Mouse (Mus musculus): ENCODE data around the gene Srsf4.

Srsf4 gene

DNA sequence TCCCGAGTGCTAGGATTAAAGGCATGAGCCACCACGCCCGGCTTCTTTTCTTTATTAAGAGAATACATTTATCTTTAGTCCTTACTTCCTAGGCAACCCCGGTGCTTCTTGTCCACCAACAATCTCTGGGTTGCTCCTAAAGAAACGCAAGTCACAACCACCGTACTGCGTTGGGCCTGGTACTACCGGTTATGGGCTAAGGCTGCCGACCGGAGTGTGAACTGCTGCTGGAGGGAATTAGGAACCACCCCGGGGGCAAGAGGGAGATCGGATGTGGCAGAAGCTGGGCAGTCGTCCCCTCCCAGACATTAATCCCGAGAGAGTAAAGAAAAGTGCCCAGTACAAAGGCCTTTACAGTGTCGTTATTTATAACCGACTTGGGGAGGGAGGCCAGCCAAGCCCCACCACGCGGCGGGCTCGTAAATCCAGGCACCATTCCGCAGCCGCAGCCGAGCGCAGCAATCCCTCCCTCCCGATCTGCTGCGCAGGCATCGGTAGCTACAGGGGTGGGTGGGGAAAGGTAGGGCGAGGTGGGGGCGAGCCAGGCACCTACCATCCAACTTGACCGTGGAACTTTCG, 41.6 kb downstream of the Srsf4 start:
- no peak for DNase-seq (ENCODE audit: low spot score in 2 of 2)

DNA sequence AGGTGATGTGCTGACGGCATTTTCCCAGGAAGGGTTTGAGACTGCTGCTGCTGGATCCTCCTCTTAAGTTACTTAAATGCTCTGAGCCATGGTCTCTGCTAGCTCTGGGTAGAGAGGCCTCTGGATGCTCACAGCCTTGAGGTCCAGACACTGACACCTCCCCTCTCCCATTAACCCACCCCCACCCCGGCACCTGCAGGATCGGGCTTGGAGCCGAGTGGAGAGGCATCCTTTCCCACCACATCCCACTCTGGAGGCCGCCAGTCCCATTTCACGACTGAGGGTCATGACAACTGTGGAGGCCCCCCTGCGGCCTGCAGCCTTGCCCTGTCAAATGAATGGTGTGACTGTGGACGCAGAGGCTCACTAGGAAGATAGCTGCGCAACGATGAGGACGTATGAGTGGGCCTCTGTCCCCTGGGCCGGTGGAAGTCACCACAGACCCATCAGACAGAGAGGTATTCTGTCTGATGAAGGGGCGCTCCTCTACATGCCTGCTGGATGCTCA, 42.5 kb downstream of the Srsf4 start:
- no peak for DNase-seq (ENCODE audit: low spot score in 2 of 2)

DNA sequence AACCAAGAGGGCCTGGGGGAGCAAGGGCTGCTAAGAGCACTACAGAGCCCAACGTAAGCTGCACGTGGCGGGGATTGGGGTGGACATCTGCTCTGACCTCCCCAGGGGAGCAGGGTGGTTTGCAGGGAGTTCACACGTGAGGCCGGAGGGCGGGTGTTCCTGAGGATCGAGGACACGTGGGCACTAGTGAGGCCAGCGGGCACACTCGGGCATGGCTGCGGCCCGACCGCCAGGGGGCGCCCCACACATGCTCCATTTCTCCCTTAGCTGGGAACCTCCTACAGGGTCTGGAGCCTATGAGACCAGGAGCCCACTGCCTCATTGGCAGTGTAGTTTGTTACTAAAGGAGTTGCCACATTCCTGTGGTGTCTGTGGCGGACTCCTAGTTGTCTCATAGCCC, 43.0 kb downstream of the Srsf4 start:
- peak; percentile 60 to 73 for DNase-seq (ENCODE audit: low spot score in 2 of 2)

DNA sequence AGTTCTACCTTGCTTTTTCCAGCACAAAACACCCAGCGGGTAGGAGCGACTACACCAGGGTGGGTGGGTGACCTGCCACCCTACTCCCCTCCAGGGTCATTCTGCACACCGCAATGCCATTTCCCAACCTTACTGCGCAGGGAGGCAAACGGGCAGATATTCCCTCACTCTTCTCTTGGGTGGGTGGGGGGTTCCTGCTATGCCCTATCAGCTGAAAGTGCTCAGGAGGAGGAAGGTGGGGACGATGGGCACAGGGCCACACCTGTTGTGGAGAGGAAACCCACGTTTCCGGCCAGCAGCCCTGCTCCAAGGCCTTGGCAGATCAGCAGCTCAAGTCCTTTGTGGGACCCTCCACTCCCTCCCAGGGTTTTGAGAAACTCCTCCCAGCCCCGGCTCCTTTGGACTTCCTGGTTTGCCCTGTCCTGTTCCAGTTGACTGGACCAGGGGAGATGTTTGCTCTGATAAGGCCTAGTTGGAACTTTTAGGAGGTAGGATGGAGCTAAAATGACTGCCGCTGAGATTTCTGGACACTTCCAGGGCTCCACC, 43.7 kb downstream of the Srsf4 start:
- DNase-seq (ENCODE audit: low spot score in 2 of 2) = no peak

DNA sequence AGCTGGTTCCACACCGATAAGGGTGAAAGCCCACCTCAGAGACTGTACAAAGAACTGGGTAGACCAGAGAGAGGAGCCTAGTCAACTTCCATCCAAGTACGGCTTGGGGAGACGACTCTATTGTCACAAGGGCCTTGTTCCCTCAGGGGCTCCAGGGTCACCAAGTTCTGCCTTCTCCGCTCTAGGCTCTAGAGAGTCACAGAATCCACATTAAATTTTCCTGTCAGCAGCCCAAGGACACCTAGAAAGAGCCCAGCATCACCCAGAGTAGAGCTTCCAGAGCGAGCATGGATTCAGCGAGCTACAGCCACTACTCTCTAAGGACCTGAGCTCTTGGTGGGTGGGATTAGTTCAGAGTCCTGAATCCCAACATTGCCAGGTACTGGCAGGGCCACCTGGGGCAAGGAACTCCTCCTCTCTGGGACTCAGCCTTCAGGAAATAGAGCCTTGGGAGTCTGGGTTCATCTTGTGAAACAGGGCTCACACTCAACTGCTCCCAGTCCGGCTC, 44.7 kb downstream of the Srsf4 start:
- no peak for DNase-seq (ENCODE audit: low spot score in 2 of 2)

DNA sequence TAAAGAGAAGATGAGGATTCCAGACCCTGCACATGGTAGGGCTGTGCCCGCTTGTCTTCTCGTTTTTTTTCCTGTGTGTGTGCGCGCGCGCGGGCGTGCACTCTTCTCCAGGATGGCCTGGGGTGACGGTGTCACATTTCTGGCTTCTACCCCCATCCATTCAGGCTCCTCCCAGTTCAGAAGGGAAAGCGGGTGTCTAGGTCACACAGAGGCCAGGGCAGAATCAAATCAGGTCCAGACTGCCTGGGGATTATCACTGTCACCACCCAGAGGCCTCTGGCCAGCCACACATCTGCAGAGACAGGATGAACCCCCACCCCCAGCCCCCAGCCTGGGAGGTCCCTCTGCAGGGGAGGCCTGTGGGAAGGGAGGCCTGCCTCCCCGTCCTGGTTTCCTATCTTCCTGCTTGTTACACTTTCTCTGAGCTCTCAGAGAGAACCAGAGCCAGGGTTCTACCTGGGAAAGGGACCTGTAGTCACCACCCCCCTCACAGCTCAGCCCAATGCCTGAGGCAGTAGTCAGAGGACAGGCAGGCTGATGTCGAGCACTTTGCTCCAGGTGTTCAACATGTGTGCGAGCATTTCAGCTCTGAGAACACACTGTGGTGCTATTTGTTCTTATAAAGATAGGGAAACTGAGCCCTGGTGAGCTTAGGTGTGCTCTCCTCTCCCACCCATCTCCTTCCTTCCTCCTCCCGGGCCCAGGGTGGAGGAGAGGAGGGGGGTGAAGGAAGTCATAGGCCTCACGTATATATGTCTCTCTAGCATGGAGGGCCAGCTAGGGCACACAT, 45.5 kb downstream of the Srsf4 start:
- no peak for DNase-seq (ENCODE audit: low spot score in 2 of 2)

GRCm38 (mm10) chr4:131919506-131920140, 46.2 kb downstream of the Srsf4 start:
- no peak for DNase-seq (ENCODE audit: low spot score in 2 of 2)

- no peak for DNase-seq (ENCODE audit: low spot score in 2 of 2)
These were observed 46.8 kb downstream of the Srsf4 start for GRCm38 (mm10) chr4:131920141-131920594.

DNA sequence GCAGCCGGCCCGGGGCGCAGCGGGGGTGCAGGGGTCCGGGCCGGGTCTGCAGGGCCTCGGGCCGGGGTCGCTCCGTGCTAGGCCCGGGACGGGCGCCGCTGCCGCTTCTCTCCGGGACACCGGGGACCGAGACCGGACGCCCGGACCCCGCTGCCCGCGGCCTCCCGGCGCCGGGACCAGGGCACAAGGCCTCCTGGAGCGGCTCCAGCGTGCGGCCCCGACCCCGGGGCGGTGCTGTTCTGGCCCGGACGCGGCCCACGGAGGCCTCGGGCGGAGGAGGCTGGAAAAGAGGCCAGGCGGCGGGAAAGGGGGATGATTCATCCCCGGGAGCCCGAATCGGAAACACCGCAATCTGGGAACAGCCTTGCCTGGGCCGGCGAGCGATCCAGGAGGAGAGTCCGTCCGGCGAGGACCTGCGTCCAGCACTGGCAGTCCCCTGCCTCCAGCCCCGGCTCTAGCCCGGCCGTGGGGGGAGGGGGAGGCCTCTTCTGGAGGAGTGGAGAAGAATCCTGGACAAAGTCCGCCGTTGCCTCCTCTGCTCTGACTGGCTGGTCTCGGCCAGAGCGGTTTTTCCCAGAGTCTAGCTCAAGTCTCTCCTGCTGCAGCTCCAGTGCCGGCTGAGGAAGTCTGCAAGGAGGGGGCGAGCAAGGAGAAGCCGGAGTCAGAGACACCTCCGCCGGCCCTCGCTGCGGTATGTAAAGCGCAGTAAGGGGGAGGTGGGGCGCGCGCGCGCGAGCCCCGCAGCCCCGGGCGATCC, 47.4 kb downstream of the Srsf4 start:
- no peak for DNase-seq (ENCODE audit: low spot score in 2 of 2)

- no peak for DNase-seq (ENCODE audit: low spot score in 2 of 2)
These were observed 48.3 kb downstream of the Srsf4 start, which contains the start of gene Tmem200b for GRCm38 (mm10) chr4:131921461-131922346. TSS of gene Tmem200b (plus strand) at chr4:131921771.

DNA sequence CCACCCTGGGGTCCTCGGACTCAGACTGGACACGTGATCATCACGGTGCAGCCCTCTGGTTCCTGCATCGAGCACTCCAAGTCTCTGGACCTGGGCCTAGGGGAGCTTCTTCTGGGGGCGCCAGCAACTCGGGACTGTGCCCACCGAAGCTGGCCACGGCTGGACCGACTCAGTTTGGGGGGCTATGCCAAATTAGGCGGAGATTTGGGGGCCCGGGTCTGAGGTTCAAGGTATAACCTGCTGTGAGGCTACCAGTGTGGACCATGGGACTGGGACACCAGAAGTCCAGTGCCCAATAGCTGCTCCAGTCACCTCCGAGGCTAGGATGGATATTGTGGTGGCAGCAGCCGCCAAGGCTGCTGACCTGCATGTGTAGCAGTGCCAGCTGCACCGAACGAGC, 49.0 kb downstream of the Srsf4 start:
- no peak for DNase-seq (ENCODE audit: low spot score in 2 of 2)

GRCm38 (mm10) chr4:131924096-131924810, 50.8 kb downstream of the Srsf4 start:
- DNase-seq (ENCODE audit: low spot score in 2 of 2) = no peak

DNA sequence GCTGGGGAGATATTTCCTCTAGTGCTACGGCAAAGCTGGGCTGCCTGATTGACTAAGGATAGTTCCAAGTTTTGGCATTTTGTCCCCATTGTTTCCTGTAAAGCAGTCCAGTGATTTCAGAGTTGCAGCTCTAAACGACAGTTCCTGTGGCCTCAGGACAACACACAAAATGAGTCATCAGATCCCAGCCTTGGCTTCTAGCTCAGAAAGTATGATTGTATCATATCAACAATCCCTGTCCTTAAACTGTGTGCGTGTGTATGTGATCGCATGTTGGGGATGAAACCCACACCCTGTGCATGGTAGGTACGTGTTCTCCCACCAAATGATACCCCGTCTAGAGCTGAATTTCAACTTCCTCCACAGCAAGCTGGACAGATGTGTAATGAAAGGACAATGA, 55.7 kb downstream of the Srsf4 start:
- DNase-seq (ENCODE audit: low spot score in 2 of 2) = no peak

- no peak for DNase-seq (ENCODE audit: low spot score in 2 of 2)
These were observed 66.0 kb downstream of the Srsf4 start for GRCm38 (mm10) chr4:131939459-131939858.

GRCm38 (mm10) chr4:131940846-131941245, 67.4 kb downstream of the Srsf4 start:
- DNase-seq (ENCODE audit: low spot score in 2 of 2) = no peak

GRCm38 (mm10) chr4:131947848-131948247, 74.4 kb downstream of the Srsf4 start:
- no peak for DNase-seq (ENCODE audit: low spot score in 2 of 2)

DNA sequence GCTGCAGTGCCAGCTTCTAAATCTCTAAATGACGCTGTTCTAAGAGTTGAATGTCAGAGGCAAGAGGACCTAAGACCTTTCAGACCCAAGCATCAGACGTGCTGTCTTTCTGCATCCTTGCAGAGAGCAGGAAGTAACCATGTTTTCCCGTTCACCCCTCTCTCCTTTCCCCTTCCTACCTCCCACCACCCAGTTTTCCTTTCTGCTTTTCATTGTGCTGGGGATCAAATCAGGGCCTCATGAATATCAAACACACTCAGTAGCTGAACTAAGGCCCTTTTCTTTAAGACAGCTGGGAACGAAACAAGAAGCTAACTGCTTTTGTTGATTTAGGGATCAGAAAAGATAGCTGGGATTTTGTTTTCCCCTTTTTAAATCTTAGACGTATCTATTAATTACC, 76.5 kb downstream of the Srsf4 start:
- no peak for DNase-seq (ENCODE audit: low spot score in 2 of 2)

DNA sequence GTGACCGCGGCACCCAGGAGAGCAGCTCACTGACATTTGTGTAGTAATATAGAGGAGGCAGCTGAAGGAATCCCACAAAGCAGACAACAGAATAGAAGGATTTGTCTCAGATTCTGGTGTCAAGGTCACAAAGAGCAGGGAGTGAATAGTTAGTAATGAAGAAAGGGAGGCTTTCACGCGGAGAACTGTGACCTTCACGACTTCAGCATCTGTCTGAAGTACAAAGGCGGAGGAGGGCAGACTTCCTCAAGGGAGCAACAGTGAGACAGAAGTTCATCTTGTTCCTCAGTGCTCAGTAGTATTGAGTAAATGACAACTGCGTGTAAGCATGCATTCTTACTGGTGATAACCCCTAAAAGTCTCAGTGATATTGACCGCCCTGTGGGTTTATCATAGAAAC, 77.2 kb downstream of the Srsf4 start:
- no peak for DNase-seq (ENCODE audit: low spot score in 2 of 2)
